Mouse (Mus musculus) left cerebral cortex, postnatal 25 days (tissue): Measurements from ENCODE around the gene Mrps15. TPM values are rescaled to one million over a fixed set of nuclear protein-coding genes. Genes with fewer than 3 reads are reported as not detected.

Experiments used
- DNase-seq, 2 experiments: peaks; one replicate each; pipeline ENCODE4 v3.0.0; 2022; ENCODE audit warnings: low spot score in 2 of 2, mixed read lengths in 1 of 2
- intact Hi-C: fragments of 180-260 bp; cut with DNase I; formaldehyde crosslinking; loops from one replicate; pipeline ENCODE4 v1.15.1; 2025
- total RNA-seq, 2 experiments: library from RNA; stranded (reverse); gene quantifications; 2 replicates each; pipeline ENCODE4 v1.2.3; 2021

The Mrps15 gene
- 10 to 100 TPM; 43.0 to 49.4 TPM for total RNA-seq

DNA sequence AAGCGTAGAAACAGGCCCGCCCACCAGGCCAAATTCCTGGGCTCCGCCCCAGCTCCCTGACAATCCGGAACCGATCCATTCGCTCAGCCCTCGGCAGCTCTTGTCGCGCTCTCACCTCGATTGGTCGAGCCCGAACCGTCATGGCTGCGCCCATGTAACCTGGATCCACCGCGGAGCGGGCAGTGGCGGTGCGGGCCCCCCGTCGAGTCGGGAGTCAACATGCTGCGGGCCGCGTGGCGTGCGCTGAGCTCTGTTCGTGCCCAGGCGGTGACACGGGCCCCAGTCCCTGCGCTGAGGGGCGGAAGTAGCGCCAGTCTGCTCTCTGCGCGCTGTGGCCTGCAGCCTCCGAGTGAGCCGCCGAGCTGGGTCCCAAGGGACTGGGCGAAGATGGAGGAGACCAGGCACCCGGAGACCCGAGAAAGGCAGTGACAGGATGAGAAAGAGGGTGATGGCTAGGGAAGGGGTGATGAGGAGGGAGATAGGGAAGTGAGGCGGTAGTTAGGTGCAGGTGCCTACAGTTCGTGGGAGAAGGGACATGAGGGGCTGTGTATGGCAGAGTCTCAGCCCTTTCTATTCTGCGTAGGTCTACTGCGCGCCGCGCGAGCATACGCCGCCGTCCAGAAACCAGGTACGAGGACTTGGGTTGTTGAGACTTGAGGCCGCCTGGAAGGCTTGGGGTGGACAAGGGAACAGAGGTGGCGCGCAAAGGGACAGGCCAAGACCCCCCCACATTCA lies at the start of gene Mrps15:
Gene Mrps15 (plus strand): TSS at position 75 of the 735 bp plus-strand sequence.
- intact Hi-C loops, result no loop called here
- peak; percentile 86 to 90 for DNase-seq

DNA sequence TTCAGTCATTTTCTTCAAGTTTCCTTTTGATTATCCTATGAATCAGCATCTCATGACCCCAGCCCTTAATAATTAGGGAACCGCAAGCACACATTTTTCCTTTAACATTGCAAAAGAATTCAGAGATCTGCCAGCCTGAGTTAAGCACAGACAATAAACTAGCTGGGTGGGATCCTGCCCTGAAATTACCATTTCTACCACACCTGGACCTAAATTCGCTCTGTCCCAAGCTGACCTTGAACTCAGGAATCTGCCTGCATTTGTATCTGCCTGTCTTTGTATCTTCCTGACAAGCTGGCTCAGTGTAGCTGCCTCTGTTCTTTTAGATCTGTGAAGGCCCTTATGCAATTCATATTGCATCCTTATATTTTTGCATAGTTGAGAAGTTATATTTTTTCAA lies 48.9 kb upstream of the Mrps15 start:
- intact Hi-C loops, result no loop called here
- DNase-seq, result no peak

DNA sequence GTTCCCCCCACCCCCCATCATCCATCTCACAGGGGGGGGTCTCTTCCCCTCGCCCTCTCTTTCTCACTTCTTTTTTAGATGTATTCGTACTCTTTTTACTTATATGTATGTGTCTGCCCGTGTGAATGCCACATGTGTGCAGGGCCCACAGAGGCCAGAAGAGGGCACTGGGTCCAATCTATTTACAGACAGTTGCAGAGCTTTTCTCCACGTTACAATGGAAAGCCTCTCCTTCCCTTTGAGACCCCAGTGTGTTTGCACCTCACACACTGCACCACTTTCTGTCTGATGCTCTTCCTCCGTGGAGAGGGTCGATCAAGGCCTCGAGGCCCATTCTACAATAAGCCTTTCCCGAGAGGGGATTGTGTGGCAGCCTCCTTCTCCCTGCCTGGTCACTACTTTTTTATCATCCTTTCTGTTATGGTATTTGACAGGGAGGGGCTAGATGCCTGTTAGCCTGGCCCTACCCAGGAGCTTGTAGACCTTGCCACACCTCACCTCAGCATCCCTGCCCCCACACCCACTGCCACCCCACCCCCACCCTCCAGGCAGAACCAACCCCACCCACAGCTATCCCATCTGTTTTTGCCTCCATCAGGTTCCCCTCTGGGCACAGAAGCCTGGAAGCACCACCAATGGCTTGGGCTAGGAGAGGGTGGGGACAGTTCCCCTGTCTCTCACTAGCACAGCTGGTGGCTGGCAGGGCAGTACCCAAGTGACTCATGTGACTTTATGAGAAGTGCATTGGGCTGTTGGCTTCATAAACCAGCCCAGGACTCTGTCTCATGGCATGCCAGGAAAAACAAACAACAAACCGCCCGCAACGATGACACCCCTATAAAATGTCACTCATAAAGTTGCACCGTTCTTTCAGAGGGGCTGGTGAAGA lies 45.2 kb upstream of the Mrps15 start:
- intact Hi-C loops, result no loop called here
- DNase-seq, result no peak

DNA sequence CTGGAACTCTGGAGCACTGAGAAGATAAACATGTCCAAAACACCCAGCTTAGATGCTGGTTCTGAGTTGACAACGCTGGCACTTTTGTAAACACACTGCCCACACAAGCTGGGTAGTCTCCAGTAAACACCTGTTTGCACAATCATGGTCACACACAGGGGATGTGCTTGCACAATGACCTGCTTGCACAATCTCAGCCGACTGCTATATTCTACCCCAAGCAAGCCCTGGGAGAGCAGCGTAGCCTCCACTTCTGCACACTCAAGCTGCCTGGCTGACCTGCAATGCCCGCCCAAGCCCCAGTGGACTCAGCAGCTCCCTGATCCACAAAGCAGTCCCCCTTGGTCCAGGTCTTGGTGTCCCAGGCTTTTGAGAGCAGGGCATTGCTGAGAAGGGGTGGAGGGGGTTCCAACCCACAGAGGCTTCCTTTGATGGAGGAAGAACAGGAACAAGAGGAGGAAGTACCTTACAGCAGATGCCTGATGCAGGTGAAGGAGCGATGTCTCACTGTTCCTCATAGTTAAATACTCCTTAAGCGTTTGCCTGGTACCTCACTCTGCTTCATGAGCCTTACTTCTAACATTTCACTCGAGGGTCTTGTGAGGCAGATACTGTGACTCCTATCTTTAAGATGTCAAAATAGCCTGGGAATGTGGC lies 28.9 kb upstream of the Mrps15 start:
- intact Hi-C loops, result no loop called here
- DNase-seq, result no peak

DNA sequence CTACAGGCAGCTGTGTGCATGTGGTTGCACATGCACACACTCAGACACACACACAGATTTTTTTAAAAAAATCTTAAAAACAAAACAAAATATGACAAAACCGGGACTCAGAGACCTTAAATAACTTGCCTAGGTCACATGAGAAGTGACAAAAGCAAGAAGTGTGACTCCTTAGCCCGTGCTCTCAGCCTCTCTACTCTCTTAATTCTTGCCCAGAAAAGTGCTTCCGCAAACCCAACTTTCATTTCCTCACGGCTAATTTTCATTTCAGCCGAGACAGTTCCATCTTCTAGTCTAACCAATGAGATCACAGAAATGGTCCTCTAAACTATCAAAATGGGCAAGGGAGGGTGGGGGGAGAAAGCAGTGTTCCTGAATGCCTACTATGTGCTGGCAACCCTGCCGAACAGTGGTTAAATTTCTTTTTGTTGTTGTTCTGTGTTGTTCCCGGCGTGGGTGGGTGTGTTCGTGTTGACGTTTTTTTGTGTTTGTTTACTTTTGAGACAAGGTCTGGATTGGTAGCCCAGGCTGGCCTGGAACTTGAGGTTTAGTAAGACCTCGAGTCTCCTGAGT lies 27.7 kb upstream of the Mrps15 start:
- intact Hi-C loops, result no loop called here
- peak in 1 of 2 experiments; percentile 12 for DNase-seq

DNA sequence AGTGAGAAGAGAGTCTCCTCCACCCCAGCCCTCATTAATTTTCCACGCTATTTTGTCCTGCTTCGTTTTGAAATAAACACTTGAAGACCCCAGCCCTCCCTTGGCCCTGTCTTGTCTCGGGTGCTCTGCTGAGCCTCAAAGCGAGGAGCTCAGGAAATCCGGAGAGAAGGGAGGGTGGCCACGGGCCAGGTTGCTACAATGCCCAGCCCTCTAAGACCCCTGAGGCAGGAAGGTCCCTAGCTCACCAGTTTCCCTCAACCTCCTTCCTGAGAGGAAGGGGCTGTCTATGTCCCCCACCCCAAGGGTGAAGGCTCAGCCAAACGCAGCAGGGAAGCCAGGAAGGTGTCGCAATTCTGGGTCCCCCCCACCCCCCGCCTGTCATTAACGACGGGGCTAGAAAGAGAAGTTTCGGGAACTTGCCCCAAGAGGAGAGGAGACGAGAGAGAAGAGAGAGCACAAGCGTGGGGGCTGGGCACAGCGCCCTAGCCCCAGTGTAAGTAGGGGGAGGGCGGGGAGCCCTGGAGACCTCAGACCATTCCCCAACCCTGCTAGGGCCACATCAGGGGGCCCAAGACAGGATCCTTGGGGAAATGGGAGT lies 22.3 kb upstream of the Mrps15 start, which contains the start of gene Csf3r:
Gene Csf3r (plus strand): TSS at position 248 of the 598 bp plus-strand sequence.
- peak in 1 of 2 experiments; percentile 23 for DNase-seq
- intact Hi-C loops, result no loop called here

DNA sequence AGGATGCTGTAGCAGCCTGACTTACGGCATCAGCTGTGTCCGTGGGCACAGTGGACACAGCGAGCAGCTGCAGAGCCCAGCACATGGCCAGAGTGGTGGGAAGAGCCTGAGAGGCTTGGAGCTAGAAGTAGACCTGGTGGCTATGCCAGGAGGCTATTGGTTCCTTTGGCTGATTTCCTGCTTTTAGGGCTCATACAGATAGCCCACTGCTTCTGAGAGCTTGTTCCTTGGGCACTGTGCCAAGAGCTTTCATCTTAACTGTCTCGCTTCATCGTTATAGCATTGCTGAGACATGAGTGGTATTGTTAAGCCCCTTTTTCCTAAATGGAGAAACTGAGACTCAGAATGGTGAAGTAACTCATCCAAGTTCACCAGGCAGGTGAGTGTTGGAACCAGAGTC lies 20.9 kb upstream of the Mrps15 start:
- DNase-seq, result no peak

DNA sequence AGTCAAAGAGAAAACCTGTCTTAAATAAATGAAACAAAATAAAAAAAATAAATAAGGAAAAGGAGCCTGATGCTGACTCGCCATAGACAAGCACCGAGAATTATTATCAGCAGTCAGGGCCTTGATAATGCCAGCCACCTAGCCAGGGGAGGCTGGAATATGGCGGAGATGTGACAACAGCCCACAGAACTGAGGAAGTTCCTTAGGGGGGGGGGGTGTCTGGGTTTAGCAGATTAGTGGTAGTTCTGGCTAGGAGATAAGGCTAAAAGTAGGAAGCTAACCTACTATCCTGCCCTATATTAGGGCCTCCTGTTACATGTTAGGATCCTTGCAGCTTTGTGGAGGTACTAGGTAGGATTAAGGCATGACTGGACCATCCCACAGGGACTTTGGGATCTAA lies 18.7 kb upstream of the Mrps15 start:
- no peak for DNase-seq
- intact Hi-C loops, result no loop called here

More for the DNA sequence above, 20.9 kb upstream of the Mrps15 start:
- intact Hi-C loops, result no loop called here

DNA sequence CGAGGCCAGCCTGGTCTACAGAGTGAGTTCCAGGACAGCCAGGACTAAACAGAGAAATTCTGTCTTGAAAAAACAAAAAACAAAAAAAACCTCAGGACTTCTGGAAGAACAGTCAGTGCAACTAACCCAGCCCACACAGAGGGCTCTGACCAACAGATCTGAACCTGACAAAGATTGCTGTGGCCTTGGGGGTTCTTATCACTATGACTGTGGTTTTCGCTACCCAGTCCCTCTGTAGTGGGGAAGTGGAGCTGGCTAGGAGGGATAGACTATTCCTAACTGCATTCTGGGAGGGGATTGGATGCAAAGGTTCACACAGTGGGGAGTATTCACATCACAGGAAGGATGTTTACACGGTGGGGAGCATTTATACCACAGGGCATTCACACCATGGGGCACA lies 17.7 kb upstream of the Mrps15 start:
- DNase-seq, result no peak
- intact Hi-C loops, result no loop called here

DNA sequence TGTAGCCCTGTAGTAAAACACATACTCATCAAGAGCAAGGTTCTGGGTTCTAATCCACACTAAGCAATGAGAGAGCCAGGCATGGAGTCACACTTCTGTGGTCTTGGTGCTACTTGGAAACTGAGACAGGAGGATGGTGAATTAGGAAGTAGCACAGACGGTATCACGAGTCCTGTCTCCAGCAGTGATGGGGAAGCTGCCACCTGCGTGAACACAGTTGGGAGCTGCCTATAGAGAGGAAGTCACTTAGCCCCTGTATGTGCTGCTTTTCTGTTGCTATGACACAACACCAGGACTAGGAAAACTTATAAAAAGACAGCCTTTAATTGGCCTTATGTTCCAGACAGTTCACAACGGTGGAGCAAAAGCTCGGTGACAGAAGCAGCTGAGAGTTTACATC lies 16.0 kb upstream of the Mrps15 start:
- peak in 1 of 2 experiments; percentile 14 for DNase-seq
- intact Hi-C loops, result no loop called here

DNA sequence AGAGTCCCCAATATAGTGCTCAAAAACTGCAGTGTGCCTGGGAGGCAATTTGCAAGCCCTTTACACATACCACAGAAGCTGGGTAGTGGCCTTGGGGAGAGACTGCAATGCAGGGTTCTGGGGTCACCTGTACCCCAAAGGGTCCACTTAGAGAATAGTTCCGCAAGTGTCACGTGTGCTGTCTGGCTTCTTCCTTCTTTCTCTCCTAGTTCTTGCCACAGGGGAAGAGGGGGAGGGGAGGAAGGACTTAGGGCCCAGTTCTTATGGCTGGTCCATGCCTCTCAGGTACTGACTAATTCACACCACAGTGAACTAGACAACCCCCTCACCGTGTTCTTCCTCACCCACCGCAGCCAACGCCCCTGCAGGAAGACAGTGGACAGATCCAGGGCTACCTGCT lies 11.3 kb upstream of the Mrps15 start:
- intact Hi-C loops, result no loop called here

DNA sequence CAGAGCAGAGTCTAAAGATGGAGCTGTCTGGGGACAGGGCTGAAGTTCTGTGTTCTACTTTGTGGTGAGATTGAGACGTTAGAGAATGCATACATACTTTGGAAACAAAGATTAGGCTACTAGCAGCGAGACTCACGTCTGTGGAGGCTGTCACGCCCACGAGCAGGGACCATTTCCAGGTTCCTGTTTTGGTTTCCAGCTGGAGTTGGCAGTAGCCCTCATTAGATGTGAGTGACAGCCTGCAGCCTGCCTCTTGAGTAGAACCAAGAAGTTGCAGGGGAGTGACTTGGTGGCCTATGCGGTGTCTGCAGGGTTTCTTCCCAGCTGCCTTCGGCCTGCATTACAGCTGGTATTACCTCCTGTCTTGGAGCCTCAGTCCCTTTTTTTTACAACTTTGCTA lies 4.9 kb downstream of the Mrps15 start:
- peak; percentile 57 to 84 for DNase-seq
- intact Hi-C loops, result no loop called here

More for the DNA sequence above, 11.3 kb upstream of the Mrps15 start:
- no peak for DNase-seq

DNA sequence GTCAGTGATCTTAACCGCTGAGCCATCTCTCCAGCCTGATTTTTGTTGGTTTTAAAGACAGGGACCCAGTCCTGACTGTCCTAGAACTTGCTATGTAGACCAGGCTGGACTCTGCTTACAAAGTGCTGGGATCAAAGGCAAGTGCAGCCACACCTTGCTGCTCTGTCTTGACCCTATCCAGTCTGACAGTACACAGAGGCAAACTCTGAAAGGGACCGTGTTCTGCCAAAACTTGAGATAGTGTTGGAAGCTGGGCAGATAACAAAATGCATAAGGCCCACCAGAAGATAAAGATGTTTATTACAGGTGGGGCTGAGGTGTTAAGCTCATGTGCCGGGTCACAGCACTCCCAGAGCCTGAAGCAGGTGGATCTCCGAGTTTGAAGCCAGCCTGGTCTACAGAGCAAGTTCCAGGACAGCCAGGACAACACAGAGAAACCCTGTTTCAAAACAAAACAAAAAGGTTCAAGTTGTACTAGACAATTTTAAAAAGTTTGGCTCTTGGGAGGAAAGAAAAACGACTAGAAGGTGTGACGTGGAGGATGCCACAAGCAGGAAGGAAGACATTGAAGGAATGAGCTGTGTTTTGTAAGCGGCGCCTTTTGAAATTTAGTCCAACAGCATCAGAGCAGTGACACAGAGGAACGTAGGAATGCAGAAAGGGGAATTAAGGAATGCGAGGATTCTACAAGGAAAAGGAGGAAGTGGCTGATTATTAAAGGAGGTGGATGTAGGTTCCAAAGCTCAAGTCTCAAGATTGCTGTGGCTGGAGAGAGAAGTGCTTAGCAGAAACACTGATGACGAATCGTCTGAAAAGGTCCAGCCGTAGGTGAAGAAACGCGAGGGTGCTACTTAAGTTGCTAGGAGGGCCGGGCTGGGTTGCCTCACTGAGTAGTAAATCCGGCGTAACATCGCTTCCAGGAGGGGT lies 10.7 kb downstream of the Mrps15 start:
- intact Hi-C loops, result no loop called here
- DNase-seq, result no peak

DNA sequence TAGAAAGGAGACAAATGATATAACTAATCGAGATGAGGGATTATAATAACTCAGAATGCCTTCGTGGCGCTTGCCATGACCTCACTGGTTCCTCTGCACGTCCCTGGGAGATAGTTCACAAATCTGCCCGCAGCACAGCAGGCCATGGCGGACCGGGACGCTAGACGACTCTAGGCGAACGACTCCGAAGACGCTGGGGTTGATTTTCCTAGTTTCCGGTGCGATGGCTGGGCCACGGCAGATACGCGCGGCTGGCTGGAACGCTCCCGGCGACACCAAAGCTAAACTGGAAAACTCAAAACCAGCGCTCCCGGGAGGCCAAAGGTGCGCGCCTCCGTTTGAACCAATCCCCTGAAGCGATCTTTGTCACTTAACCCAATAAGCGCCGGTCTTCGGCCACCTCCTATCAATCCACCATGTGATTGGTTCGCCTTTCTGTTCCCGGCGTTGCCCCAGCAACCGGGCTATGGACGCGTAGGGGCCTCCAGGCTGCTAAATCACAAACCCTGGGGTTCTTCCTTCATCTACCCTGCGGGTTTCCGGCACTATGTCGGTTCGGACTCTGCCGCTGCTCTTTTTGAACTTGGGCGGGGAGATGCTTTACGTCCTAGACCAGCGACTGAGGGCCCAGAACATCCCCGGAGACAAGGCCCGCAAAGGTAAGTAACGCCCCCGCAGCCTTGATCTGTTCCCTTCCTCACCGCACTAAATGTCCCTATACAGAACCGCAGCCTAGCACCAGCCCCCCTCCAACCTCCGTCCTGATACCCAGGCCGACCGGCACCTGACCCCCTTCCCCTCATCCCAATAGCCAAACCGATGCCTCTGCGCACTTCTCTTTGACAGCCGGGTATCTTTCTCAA lies 11.6 kb downstream of the Mrps15 start, which contains the start of gene Oscp1:
Gene Oscp1 (plus strand): TSS at position 432 of the 863 bp plus-strand sequence.
- peak; percentile 96 to 98 for DNase-seq
- intact Hi-C loops, result no loop called here

DNA sequence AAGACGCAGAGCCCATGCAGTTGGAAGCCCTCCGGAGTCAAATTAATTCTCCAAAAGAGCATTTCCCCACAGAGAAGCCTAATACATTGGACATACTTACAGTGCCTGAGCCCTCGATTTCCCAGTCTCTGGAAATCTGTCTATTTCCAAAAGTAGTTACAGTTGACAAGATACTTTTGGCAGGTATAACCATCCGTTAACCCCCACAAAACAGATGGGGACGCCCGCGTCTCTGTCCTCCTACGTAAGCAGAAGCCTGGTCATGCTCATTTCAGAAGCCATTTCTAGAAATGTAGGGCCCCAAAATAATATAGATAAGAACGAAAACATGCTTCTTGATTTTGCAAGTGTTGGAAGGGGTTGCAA lies 12.3 kb downstream of the Mrps15 start:
- DNase-seq, result peak; percentile 65 to 94
- intact Hi-C loops, result no loop called here

DNA sequence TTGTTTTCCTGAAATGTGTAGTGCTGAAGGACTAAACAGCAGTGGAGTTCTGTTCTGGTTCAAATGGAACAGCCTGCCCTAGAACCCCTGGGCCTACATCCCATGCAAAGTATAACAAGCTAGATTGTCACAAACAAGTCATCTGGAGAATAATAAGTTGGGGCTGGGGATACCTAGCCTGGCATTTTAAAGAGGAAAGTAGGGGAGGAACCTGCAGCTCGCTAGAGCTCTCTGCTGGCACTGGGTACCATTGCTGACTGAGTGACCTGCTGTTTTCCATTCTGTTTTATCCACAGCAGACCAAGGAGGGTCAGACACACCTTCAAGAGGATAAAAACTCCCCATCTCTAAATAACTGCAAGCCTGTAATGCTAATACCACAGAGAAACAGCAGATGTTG lies 16.1 kb downstream of the Mrps15 start:
- peak; percentile 31 to 45 for DNase-seq
- intact Hi-C loops, result no loop called here

DNA sequence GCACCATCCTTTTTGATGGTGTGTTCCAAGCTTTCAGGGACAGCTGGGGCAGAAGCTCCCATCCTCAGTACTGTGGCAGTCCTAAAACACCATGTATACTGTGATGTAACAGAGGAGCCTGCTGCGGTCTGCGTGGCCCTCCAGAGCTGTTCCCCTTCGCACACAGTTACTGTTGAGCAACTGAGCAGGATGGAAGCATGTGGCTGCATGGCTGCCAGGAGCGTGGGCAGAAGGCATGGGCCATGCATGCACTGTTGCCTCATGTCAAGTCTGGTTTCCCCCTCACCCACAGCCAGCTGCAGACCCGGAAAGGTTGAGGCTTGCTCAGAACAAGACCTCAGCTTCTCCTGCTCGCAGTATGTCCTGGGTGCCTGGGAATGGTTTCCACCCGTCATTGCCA lies 18.5 kb downstream of the Mrps15 start:
- intact Hi-C loops, result no loop called here
- DNase-seq, result peak; percentile 30 to 62
